Mouse (Mus musculus): ENCODE measurements around the gene Coq8a. TPM values are rescaled to one million over a fixed set of nuclear protein-coding genes. Genes with fewer than 3 reads are reported as not detected.

The Coq8a gene
- 26.3 and 28.3 TPM in 2 replicates for polyA plus RNA-seq (2015; fragmentation: Nextera tagmentation; extraction: Ambion mirVana)

GRCm38 (mm10) chr1:180198959-180199714 is at the start of gene Coq8a:
Gene Coq8a, minus strand, starts transcription at chr1:180199602.
- Histone ChIP-seq H3K4me1 (peaks cover 19% of the 10 kb centered on the region), H3K27ac (replicated peaks) (no peak within 1 kb of the TSS), H3K9ac (no peak within 1 kb of the TSS), H3K27me3 (replicated peaks) (peaks cover 4% of the 10 kb centered on the region; the same call in 1 of the 2 replicates), H3K4me3 (no peak within 1 kb of the TSS), H3K9me3 (peaks cover 1% of the 10 kb centered on the region; the same call in 1 of the 2 replicates), H3K4me2 (no peak within 1 kb of the TSS), H3K36me3 (no peaks in the 10 kb centered on the region)
- WGBS, result 55% methylated on average over 4 of the region's 4 CpGs
- ATAC-seq (ENCODE audit: extremely low read depth, insufficient number of reproducible peaks, low FRiP score, low TSS enrichment), result no peak

GRCm38 (mm10) chr1:180248593-180249146 is 49.3 kb upstream of the Coq8a start:
- Histone ChIP-seq H3K9ac (no peak overlapping the region), H3K27ac (replicated peaks) (peak overlapping the region; percentile 80), H3K4me3 (no peak overlapping the region), H3K27me3 (replicated peaks) (no peaks in the 10 kb centered on the region), H3K36me3 (peaks cover 6% of the 10 kb centered on the region; the same call in 1 of the 2 replicates), H3K4me1 (peaks cover 53% of the 10 kb centered on the region), H3K9me3 (no peaks in the 10 kb centered on the region), H3K4me2 (peak overlapping the region; percentile 20; the same call in 1 of the 2 replicates)
- no peak for ATAC-seq (ENCODE audit: extremely low read depth, insufficient number of reproducible peaks, low FRiP score, low TSS enrichment)
- WGBS, result 39% methylated on average over 7 of the region's 7 CpGs

DNA sequence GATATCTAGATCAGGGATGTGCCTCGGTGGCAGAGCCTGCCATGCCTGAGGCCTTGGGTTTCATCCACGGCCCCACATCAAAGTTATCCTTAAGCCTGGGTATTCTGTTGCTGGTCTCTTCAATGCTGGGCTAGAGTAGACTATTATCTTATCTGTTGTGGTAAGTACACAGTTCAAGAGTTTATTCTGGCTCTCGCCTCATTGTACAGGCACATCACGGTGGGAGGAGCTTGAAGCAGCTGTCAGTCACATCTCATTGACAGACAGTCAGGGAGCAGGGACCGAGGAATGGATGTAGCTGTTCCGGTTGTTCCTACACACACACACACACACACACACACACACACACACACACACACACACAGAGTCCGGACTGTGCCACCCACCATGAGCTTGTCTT is 48.5 kb upstream of the Coq8a start:
- ATAC-seq (ENCODE audit: extremely low read depth, insufficient number of reproducible peaks, low FRiP score, low TSS enrichment), result no peak
- Histone ChIP-seq H3K4me3 (no peak overlapping the region), H3K36me3 (peaks cover 9% of the 10 kb centered on the region; the same call in 1 of the 2 replicates), H3K9ac (no peak overlapping the region), H3K4me2 (no peak overlapping the region), H3K9me3 (peaks cover 3% of the 10 kb centered on the region; the same call in 1 of the 2 replicates), H3K27ac (replicated peaks) (peak overlapping the region; percentile 73), H3K4me1 (peaks cover 53% of the 10 kb centered on the region), H3K27me3 (replicated peaks) (no peaks in the 10 kb centered on the region)
- WGBS, result 24% methylated on average over 7 of the region's 7 CpGs

- H3K4me3 ChIP-seq, result no peak overlapping the region
- no peak for ATAC-seq (ENCODE audit: extremely low read depth, insufficient number of reproducible peaks, low FRiP score, low TSS enrichment)
- H3K4me1 ChIP-seq, result peaks cover 46% of the 10 kb centered on the region
- H3K27me3 ChIP-seq (replicated peaks), result no peaks in the 10 kb centered on the region
- H3K9ac ChIP-seq, result no peak overlapping the region
- WGBS, result 52% methylated on average over 13 of the region's 13 CpGs
- H3K36me3 ChIP-seq, result peaks cover 9% of the 10 kb centered on the region; the same call in 1 of the 2 replicates
- no peak overlapping the region for H3K4me2 ChIP-seq
- H3K27ac ChIP-seq (replicated peaks), result no peak overlapping the region
- H3K9me3 ChIP-seq, result peaks cover 3% of the 10 kb centered on the region; the same call in 1 of the 2 replicates
These were observed 46.5 kb upstream of the Coq8a start for GRCm38 (mm10) chr1:180245741-180246507.

DNA sequence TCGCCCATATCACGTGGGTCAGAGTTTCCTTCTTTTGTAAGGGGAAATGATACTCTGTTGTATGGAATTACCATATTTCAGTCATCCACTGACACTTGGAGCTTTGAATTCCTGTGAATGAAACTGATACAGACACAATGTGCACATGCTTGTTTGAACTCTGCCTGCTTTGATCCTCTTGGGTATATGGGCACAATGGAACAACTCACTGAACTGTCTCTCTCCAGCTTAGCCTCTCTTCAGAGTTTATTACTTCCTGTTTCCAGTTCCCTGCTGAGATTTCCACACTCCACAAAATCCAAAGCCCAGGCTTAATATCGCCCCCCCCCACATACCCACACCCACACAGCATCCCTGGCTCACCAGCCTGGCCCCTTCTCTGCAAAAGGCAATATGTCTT is 32.3 kb upstream of the Coq8a start:
- Histone ChIP-seq H3K9me3 (peaks cover 5% of the 10 kb centered on the region; the same call in 1 of the 2 replicates), H3K4me3 (no peak overlapping the region), H3K36me3 (peaks cover 26% of the 10 kb centered on the region; the same call in 1 of the 2 replicates), H3K4me1 (peaks cover 2% of the 10 kb centered on the region), H3K27ac (replicated peaks) (no peak overlapping the region), H3K4me2 (no peak overlapping the region), H3K27me3 (replicated peaks) (no peaks in the 10 kb centered on the region), H3K9ac (no peak overlapping the region)
- no peak for ATAC-seq (ENCODE audit: extremely low read depth, insufficient number of reproducible peaks, low FRiP score, low TSS enrichment)
- 69% methylated on average over 3 of the region's 3 CpGs for WGBS

DNA sequence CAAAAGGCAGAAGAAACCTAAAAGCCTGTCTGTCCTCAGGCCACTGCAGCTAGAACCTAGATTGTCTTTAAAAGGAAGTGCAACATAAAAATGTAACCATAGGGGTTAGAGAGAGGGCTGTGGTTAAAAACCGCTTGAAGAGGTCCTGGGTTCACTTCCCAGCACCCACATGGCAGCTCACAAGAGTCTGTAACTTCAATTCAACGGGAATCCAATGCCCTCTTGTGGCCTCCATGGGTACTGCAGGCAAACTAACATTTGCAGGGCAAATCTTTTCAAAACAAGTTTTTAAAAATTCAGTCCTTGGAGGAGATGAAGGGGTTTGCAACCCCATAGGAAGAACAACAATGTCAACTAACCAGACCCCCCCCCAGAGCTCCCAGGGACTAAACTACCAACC is 31.2 kb upstream of the Coq8a start:
- H3K36me3 ChIP-seq, result peaks cover 24% of the 10 kb centered on the region; the same call in 1 of the 2 replicates
- no peak overlapping the region for H3K4me3 ChIP-seq
- H3K4me2 ChIP-seq, result no peak overlapping the region
- peaks cover 5% of the 10 kb centered on the region; the same call in 1 of the 2 replicates for H3K9me3 ChIP-seq
- no peak overlapping the region for H3K9ac ChIP-seq
- no peak for ATAC-seq (ENCODE audit: extremely low read depth, insufficient number of reproducible peaks, low FRiP score, low TSS enrichment)
- H3K27ac ChIP-seq (replicated peaks), result no peak overlapping the region
- peaks cover 10% of the 10 kb centered on the region for H3K4me1 ChIP-seq
- no peaks in the 10 kb centered on the region for H3K27me3 ChIP-seq (replicated peaks)
- 23% methylated on average over 2 of the region's 2 CpGs for WGBS

- WGBS, result 83% methylated on average over 7 of the region's 7 CpGs
- H3K4me2 ChIP-seq, result no peak overlapping the region
- H3K27me3 ChIP-seq (replicated peaks), result no peaks in the 10 kb centered on the region
- H3K4me3 ChIP-seq, result no peak overlapping the region
- H3K4me1 ChIP-seq, result peaks cover 15% of the 10 kb centered on the region
- H3K27ac ChIP-seq (replicated peaks), result no peak overlapping the region
- no peak overlapping the region for H3K9ac ChIP-seq
- H3K36me3 ChIP-seq, result peaks cover 24% of the 10 kb centered on the region; the same call in 1 of the 2 replicates
- ATAC-seq (ENCODE audit: extremely low read depth, insufficient number of reproducible peaks, low FRiP score, low TSS enrichment), result no peak
- H3K9me3 ChIP-seq, result peaks cover 5% of the 10 kb centered on the region; the same call in 1 of the 2 replicates
These were observed 30.5 kb upstream of the Coq8a start for GRCm38 (mm10) chr1:180229906-180230305.

DNA sequence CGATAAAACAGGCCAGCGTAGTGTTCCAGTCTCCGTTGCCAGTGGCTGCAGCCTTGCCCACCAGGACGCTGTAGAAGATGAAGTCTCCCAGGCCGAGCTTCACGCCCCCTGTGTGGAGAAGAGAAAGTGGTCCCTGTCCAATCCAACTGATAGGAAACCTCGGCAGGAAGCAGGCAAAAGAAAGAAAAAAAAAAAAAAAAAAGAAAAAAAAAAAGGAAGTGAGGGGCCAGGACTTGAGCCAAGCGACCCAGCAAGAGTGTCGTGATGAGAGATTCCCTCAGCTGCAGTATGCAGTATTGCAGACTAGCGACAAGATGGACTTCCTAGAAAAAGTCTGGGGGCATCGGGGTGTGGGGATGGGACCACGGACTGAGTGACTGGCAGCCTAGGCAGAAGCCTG is 29.5 kb upstream of the Coq8a start:
- no peak for ATAC-seq (ENCODE audit: extremely low read depth, insufficient number of reproducible peaks, low FRiP score, low TSS enrichment)

GRCm38 (mm10) chr1:180226766-180227165 is 27.4 kb upstream of the Coq8a start:
- H3K9me3 ChIP-seq, result peaks cover 5% of the 10 kb centered on the region; the same call in 1 of the 2 replicates
- WGBS, result 78% methylated on average over 3 of the region's 3 CpGs
- peaks cover 16% of the 10 kb centered on the region; the same call in 1 of the 2 replicates for H3K36me3 ChIP-seq
- peak overlapping the region; percentile 66 for H3K27ac ChIP-seq (replicated peaks)
- H3K9ac ChIP-seq, result peak overlapping the region; percentile 76
- ATAC-seq (ENCODE audit: extremely low read depth, insufficient number of reproducible peaks, low FRiP score, low TSS enrichment), result no peak
- H3K4me1 ChIP-seq, result peaks cover 15% of the 10 kb centered on the region
- H3K4me2 ChIP-seq, result peak overlapping the region; percentile 79
- H3K27me3 ChIP-seq (replicated peaks), result no peaks in the 10 kb centered on the region; the same call in 1 of the 2 replicates
- H3K4me3 ChIP-seq, result 0 out of 2 replicates have a peak overlapping the region, but pooled peaks have one; percentile 51

More for the DNA sequence above, 29.5 kb upstream of the Coq8a start:
- WGBS, result 71% methylated on average over 12 of the region's 12 CpGs
- peaks cover 15% of the 10 kb centered on the region for H3K4me1 ChIP-seq
- H3K4me3 ChIP-seq, result no peak overlapping the region
- H3K9me3 ChIP-seq, result peaks cover 5% of the 10 kb centered on the region; the same call in 1 of the 2 replicates
- no peak overlapping the region for H3K4me2 ChIP-seq
- H3K27me3 ChIP-seq (replicated peaks), result no peaks in the 10 kb centered on the region; the same call in 1 of the 2 replicates
- peaks cover 21% of the 10 kb centered on the region; the same call in 1 of the 2 replicates for H3K36me3 ChIP-seq
- no peak overlapping the region for H3K9ac ChIP-seq
- no peak overlapping the region for H3K27ac ChIP-seq (replicated peaks)

- Histone ChIP-seq H3K27me3 (replicated peaks) (no peaks in the 10 kb centered on the region; the same call in 1 of the 2 replicates), H3K27ac (replicated peaks) (peak overlapping the region; percentile 66), H3K4me2 (peak overlapping the region; percentile 79), H3K4me3 (peak overlapping the region; percentile 51), H3K9me3 (peaks cover 5% of the 10 kb centered on the region; the same call in 1 of the 2 replicates), H3K4me1 (peaks cover 15% of the 10 kb centered on the region), H3K9ac (peak overlapping the region; percentile 76), H3K36me3 (peaks cover 16% of the 10 kb centered on the region; the same call in 1 of the 2 replicates)
- WGBS, result 10% methylated on average over 12 of the region's 12 CpGs
- ATAC-seq (ENCODE audit: extremely low read depth, insufficient number of reproducible peaks, low FRiP score, low TSS enrichment), result peak; percentile 23; the same call in 1 of the 2 replicates
These were observed 26.9 kb upstream of the Coq8a start for GRCm38 (mm10) chr1:180226221-180226713.

Data from heart, embryonic 13.5 days (tissue).